Mouse (Mus musculus) small intestine, adult 2 months (tissue): ENCODE measurements around the gene Tsfm.

Experiments
- CTCF ChIP-seq: fragments of 200-500 bp; IDR thresholded peaks from 2 replicates; pipeline ENCODE4 v1.5.1; 2012; ENCODE audit warnings: low read depth, mild to moderate bottlenecking, control low read depth, inconsistent platforms, low read length, moderate library complexity, mixed read lengths; ENCODE audit not compliant: insufficient replicate concordance, insufficient read length; ENCODE audit errors: extremely low read depth
- POLR2A ChIP-seq: fragments of 200-500 bp; IDR thresholded peaks from 2 replicates; pipeline ENCODE4 v1.6.1; 2012; ENCODE audit warnings: low read depth, mild to moderate bottlenecking, control low read depth, inconsistent platforms, low read length, moderate library complexity

DNA sequence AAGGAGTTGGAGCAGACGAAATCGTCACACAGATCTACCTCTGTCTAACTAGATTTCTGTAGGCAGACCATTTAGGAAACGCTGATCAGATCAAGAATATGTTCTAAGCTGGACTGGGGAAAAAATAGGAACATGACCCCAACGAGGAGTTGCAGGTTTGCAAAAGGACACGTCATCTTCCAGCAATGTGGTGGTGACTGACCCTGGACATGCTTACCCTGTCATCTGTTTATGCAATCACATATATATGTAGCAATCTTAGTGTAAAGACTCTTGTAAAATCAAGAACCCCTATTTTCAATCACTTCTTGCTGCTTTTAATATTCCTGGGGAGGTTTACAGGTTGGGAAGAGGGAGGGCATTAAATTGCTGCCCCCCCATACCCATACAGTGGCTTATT lies 31.9 kb upstream of the Tsfm start:
- TF ChIP-seq CTCF (no peak), POLR2A (no peak)
